Mouse (Mus musculus) urinary bladder, adult 2 months (tissue): Measurements from ENCODE around the gene Cwc22. TPM values are rescaled to one million over a fixed set of nuclear protein-coding genes. Genes with fewer than 3 reads are reported as not detected.

Experiments used
- DNase-seq: peaks from one replicate; pipeline ENCODE4 v3.0.0; 2022; ENCODE audit warnings: low spot score
- polyA plus RNA-seq: library from polyadenylated mRNA; depleted of rRNA; stranded (reverse); fragments of >200 nt; gene quantifications from 2 replicates; pipeline ENCODE4 v1.2.3, GENCODE M21; 2012; rRNA removed

Gene Cwc22
- polyA plus RNA-seq = 27.5 and 30.0 TPM in 2 replicates

GRCm38 (mm10) chr2:77945596-77946485 is at the start of gene Cwc22:
Gene Cwc22, minus strand, starts transcription at chr2:77946375.
- DNase-seq = peak; percentile 63

- no peak for DNase-seq
Observed at GRCm38 (mm10) chr2:77993727-77994401, 47.7 kb upstream of the Cwc22 start.

- no peak for DNase-seq
Observed at GRCm38 (mm10) chr2:77992951-77993604, 46.9 kb upstream of the Cwc22 start.

GRCm38 (mm10) chr2:77990820-77991219 is 44.6 kb upstream of the Cwc22 start:
- no peak for DNase-seq

GRCm38 (mm10) chr2:77990121-77990520 is 43.9 kb upstream of the Cwc22 start:
- no peak for DNase-seq

- no peak for DNase-seq
Observed at GRCm38 (mm10) chr2:77989390-77989789, 43.2 kb upstream of the Cwc22 start.

- DNase-seq = no peak
Observed at GRCm38 (mm10) chr2:77985991-77986730, 40.0 kb upstream of the Cwc22 start.

GRCm38 (mm10) chr2:77984209-77984608 is 38.0 kb upstream of the Cwc22 start:
- DNase-seq = no peak

- DNase-seq = no peak
Observed at GRCm38 (mm10) chr2:77981826-77982225, 35.7 kb upstream of the Cwc22 start.

- DNase-seq = no peak
Observed at GRCm38 (mm10) chr2:77980696-77981095, 34.5 kb upstream of the Cwc22 start.

- DNase-seq = no peak
Observed at GRCm38 (mm10) chr2:77979519-77979918, 33.3 kb upstream of the Cwc22 start.

GRCm38 (mm10) chr2:77979081-77979480 is 32.9 kb upstream of the Cwc22 start:
- no peak for DNase-seq

GRCm38 (mm10) chr2:77978256-77978655 is 32.1 kb upstream of the Cwc22 start:
- no peak for DNase-seq

- DNase-seq = no peak
Observed at GRCm38 (mm10) chr2:77976321-77976920, 30.2 kb upstream of the Cwc22 start.

- no peak for DNase-seq
Observed at GRCm38 (mm10) chr2:77975606-77976005, 29.4 kb upstream of the Cwc22 start.

- DNase-seq = no peak
Observed at GRCm38 (mm10) chr2:77974986-77975385, 28.8 kb upstream of the Cwc22 start.

GRCm38 (mm10) chr2:77974366-77974765 is 28.2 kb upstream of the Cwc22 start:
- no peak for DNase-seq

GRCm38 (mm10) chr2:77973296-77973695 is 27.1 kb upstream of the Cwc22 start:
- DNase-seq = no peak

GRCm38 (mm10) chr2:77972541-77972940 is 26.4 kb upstream of the Cwc22 start:
- no peak for DNase-seq

- DNase-seq = no peak
Observed at GRCm38 (mm10) chr2:77971871-77972270, 25.7 kb upstream of the Cwc22 start.

GRCm38 (mm10) chr2:77971361-77971760 is 25.2 kb upstream of the Cwc22 start:
- no peak for DNase-seq
